Mouse (Mus musculus): ENCODE results near the gene Prkag2. TPM values are rescaled to one million over a fixed set of nuclear protein-coding genes. Genes with fewer than 3 reads are reported as not detected.

Prkag2 gene
- polyA plus RNA-seq, 1 experiment from 2014 or later, result 38.2 TPM

Other genes with a start within 250 kb of the Prkag2 start
- gene Galntl5, start 80.8 kb upstream of the Prkag2 start, polyA plus RNA-seq (2016; fragmentation: Nextera tagmentation; extraction: Ambion mirVana), result not detected in 2 replicates
- 29.3 and 29.8 TPM in 2 replicates for gene Galnt11, start 121.3 kb upstream of the Prkag2 start, polyA plus RNA-seq (2016; fragmentation: Nextera tagmentation; extraction: Ambion mirVana)
- gene E130116L18Rik, start 122.5 kb upstream of the Prkag2 start, polyA plus RNA-seq (2016; fragmentation: Nextera tagmentation; extraction: Ambion mirVana), result 2.9 TPM in 1 of 2 replicates, not detected in the other

Measured in embryonic facial prominence, embryonic 10.5 days (tissue).